ENCODE assay signal across 8 mouse cellular contexts in genomic region chr1:59256751-59257231, GRCm38 (mm10). TPM values are rescaled to one million over a fixed set of nuclear protein-coding genes. Genes with fewer than 3 reads are reported as not detected.
DNase-seq lines count a peak whose midpoint lies in the region; ATAC-seq lines count a peak whose summit lies in the region.

Cdk15 (plus strand) TSS chr1:59256906.

- H3K9me3 ChIP-seq in forebrain, embryonic 12.5 days: no peaks in the 10 kb centered on the region
- no peaks in the 10 kb centered on the region for H3K9me3 ChIP-seq in forebrain, embryonic 16.5 days (ENCODE audit: control insufficient read depth, low read length)
- H3K9me3 ChIP-seq in embryonic facial prominence, embryonic 10.5 days: no peaks in the 10 kb centered on the region
- no peaks in the 10 kb centered on the region; the same call in 1 of the 2 replicates for H3K9me3 ChIP-seq in limb, embryonic 13.5 days
- H3K9me3 ChIP-seq in liver, embryonic 12.5 days (replicated peaks): no peaks in the 10 kb centered on the region

- ATAC-seq in forebrain, embryonic 12.5 days (ENCODE audit: low FRiP score): no peak
- ATAC-seq in forebrain, embryonic 16.5 days: no peak
- no peak; the same call in 1 of the 2 replicates for ATAC-seq in limb, embryonic 13.5 days (ENCODE audit: low FRiP score, low read depth)
- ATAC-seq in liver, embryonic 12.5 days: no peak

- no peaks in the 10 kb centered on the region for H3K36me3 ChIP-seq in forebrain, embryonic 12.5 days (replicated peaks)
- H3K36me3 ChIP-seq in forebrain, embryonic 16.5 days (ENCODE audit: control insufficient read depth, insufficient read depth): no peaks in the 10 kb centered on the region
- no peaks in the 10 kb centered on the region for H3K36me3 ChIP-seq in embryonic facial prominence, embryonic 10.5 days (replicated peaks)
- no peaks in the 10 kb centered on the region for H3K36me3 ChIP-seq in limb, embryonic 13.5 days
- H3K36me3 ChIP-seq in liver, embryonic 12.5 days: no peaks in the 10 kb centered on the region

- no peak within 1 kb of the TSS for H3K4me3 ChIP-seq in forebrain, embryonic 12.5 days (replicated peaks)
- no peak within 1 kb of the TSS for H3K4me3 ChIP-seq in forebrain, embryonic 16.5 days (replicated peaks; ENCODE audit: low read length)
- peak within 1 kb of the TSS; percentile 31; the same call in 1 of the 2 replicates for H3K4me3 ChIP-seq in embryonic facial prominence, embryonic 10.5 days
- no peak within 1 kb of the TSS for H3K4me3 ChIP-seq in limb, embryonic 13.5 days
- H3K4me3 ChIP-seq in liver, embryonic 12.5 days: no peak within 1 kb of the TSS

- H3K4me2 ChIP-seq in forebrain, embryonic 12.5 days: 0 out of 2 replicates have a peak within 1 kb of the TSS, but pooled peaks have one; percentile 8
- no peak within 1 kb of the TSS for H3K4me2 ChIP-seq in forebrain, embryonic 16.5 days (ENCODE audit: low read length)
- peak within 1 kb of the TSS; percentile 41 for H3K4me2 ChIP-seq in limb, embryonic 13.5 days (replicated peaks)
- H3K4me2 ChIP-seq in liver, embryonic 12.5 days: no peak within 1 kb of the TSS

- no peak within 1 kb of the TSS for H3K27ac ChIP-seq in forebrain, embryonic 12.5 days
- H3K27ac ChIP-seq in forebrain, embryonic 16.5 days (ENCODE audit: low read length): no peak within 1 kb of the TSS
- peak within 1 kb of the TSS; percentile 54 for H3K27ac ChIP-seq in embryonic facial prominence, embryonic 10.5 days (replicated peaks)
- no peak within 1 kb of the TSS for H3K27ac ChIP-seq in limb, embryonic 13.5 days
- no peak within 1 kb of the TSS for H3K27ac ChIP-seq in liver, embryonic 12.5 days

- H3K27me3 ChIP-seq in forebrain, embryonic 12.5 days: peaks cover 13% of the 10 kb centered on the region; the same call in 1 of the 2 replicates
- no peaks in the 10 kb centered on the region for H3K27me3 ChIP-seq in forebrain, embryonic 16.5 days (replicated peaks; ENCODE audit: control insufficient read depth, insufficient read depth, low read length)
- H3K27me3 ChIP-seq in embryonic facial prominence, embryonic 10.5 days (replicated peaks; ENCODE audit: low read depth, poor library complexity, severe bottlenecking): peaks cover 22% of the 10 kb centered on the region
- H3K27me3 ChIP-seq in limb, embryonic 13.5 days: no peaks in the 10 kb centered on the region
- H3K27me3 ChIP-seq in liver, embryonic 12.5 days (replicated peaks): peaks cover 30% of the 10 kb centered on the region

- H3K4me1 ChIP-seq in forebrain, embryonic 12.5 days: peaks cover 16% of the 10 kb centered on the region
- H3K4me1 ChIP-seq in forebrain, embryonic 16.5 days (replicated peaks; ENCODE audit: control insufficient read depth, insufficient read depth, low read length): peaks cover 6% of the 10 kb centered on the region; the same call in 1 of the 2 replicates
- peaks cover 39% of the 10 kb centered on the region for H3K4me1 ChIP-seq in embryonic facial prominence, embryonic 10.5 days
- peaks cover 22% of the 10 kb centered on the region for H3K4me1 ChIP-seq in limb, embryonic 13.5 days
- H3K4me1 ChIP-seq in liver, embryonic 12.5 days: 0 out of 2 replicates have a peak, but pooled peaks cover 9% of the 10 kb centered on the region

- whole genome bisulfite sequencing in forebrain, embryonic 12.5 days: 20% methylated on average over 13 of the region's 13 CpGs
- 27% methylated on average over 13 of the region's 13 CpGs for WGBS in forebrain, embryonic 16.5 days
- WGBS in embryonic facial prominence, embryonic 10.5 days: 12% methylated on average over 13 of the region's 13 CpGs
- WGBS in limb, embryonic 13.5 days: 8% methylated on average over 13 of the region's 13 CpGs
- 25% methylated on average over 13 of the region's 13 CpGs for WGBS in liver, embryonic 12.5 days (ENCODE audit: insufficient replicate concordance)

- DNase-seq in 3T3-L1 (ENCODE audit: low read depth, low spot score): peak; percentile 73
- peak; percentile 54 for DNase-seq in embryonic facial prominence, embryonic 10.5 days (ENCODE audit: low spot score)
- no peak for DNase-seq in right cerebral cortex, postnatal 25 days
- no peak for DNase-seq in right cerebral cortex, postnatal 10 days (ENCODE audit: low spot score in 2 of 2)

- H3K9ac ChIP-seq in forebrain, embryonic 12.5 days: no peak within 1 kb of the TSS
- no peak within 1 kb of the TSS for H3K9ac ChIP-seq in forebrain, embryonic 16.5 days (replicated peaks; ENCODE audit: low read depth, low read length)
- no peak within 1 kb of the TSS for H3K9ac ChIP-seq in limb, embryonic 13.5 days
- no peak within 1 kb of the TSS for H3K9ac ChIP-seq in liver, embryonic 12.5 days

RNA-seq across cellular contexts. Expression of gene Cdk15, which starts in this region (rescaled TPM):
- 0.13 and 0.37 TPM in 2 replicates for polyA plus RNA-seq in forebrain, embryonic 12.5 days (2016; fragmentation: Nextera tagmentation; extraction: Ambion mirVana)
- 0.36 and 0.56 TPM in 2 replicates for polyA plus RNA-seq in forebrain, embryonic 16.5 days (2015; fragmentation: Nextera tagmentation; extraction: Ambion mirVana)
- polyA plus RNA-seq in embryonic facial prominence, embryonic 10.5 days (2016; fragmentation: Nextera tagmentation; extraction: Ambion mirVana): 0.61 and 0.92 TPM in 2 replicates
- polyA plus RNA-seq in limb, embryonic 13.5 days (2015; fragmentation: Nextera tagmentation; extraction: Ambion mirVana): 0.15 and 0.43 TPM in 2 replicates
- polyA plus RNA-seq in liver, embryonic 12.5 days (2016; fragmentation: Nextera tagmentation; extraction: Ambion mirVana): not detected in 2 replicates

Comparison
In these comparisons a context has a peak if more than half of its experiments do, and no peak if none do; other contexts are left out.
1. H3K4me2 ChIP-seq: peak in forebrain, embryonic 12.5 days (single experiment) and limb, embryonic 13.5 days (single experiment); none in forebrain, embryonic 16.5 days (single experiment) and liver, embryonic 12.5 days (single experiment).
2. Peak in DNase-seq, H3K4me3 ChIP-seq and H3K27ac ChIP-seq in embryonic facial prominence, embryonic 10.5 days; RNA of the gene not detected or under 1 TPM.